Mouse (Mus musculus) frontal cortex, postnatal 36 days (tissue): ENCODE data around the gene Tm4sf5.
"Not testable (repeated sequence)": the region's sequence is repeated elsewhere in the genome, so short reads cannot be mapped to it uniquely, and the experiment has no call there.

ENCODE experiments used
- DNase-seq, 2 experiments: peaks; one replicate each; pipeline ENCODE4 v3.0.0; 2022; ENCODE audit warnings: low spot score in 2 of 2

The Tm4sf5 gene

DNA sequence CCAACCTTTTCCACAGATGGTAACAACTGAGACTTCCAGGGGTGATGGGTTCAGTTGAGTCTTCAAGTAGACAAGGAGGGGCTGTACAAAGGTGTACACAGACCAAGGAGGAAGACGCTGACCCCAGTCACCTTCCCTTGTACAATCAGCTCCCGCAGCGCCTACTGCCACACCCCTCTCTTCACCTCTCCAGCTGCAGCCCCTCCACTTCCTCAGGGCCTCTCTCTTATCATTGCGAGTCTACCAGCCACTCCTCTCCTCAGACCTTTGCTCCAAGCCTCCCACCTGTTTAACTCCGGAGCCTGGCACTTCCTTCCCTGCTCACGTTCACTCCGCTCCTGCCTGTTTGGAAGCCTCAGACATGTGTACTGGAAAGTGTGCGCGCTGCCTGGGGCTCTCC is at the start of gene Tm4sf5:
Gene Tm4sf5 (plus strand): TSS at position 275 of the 400 bp plus-strand sequence.
- no peak for DNase-seq

DNA sequence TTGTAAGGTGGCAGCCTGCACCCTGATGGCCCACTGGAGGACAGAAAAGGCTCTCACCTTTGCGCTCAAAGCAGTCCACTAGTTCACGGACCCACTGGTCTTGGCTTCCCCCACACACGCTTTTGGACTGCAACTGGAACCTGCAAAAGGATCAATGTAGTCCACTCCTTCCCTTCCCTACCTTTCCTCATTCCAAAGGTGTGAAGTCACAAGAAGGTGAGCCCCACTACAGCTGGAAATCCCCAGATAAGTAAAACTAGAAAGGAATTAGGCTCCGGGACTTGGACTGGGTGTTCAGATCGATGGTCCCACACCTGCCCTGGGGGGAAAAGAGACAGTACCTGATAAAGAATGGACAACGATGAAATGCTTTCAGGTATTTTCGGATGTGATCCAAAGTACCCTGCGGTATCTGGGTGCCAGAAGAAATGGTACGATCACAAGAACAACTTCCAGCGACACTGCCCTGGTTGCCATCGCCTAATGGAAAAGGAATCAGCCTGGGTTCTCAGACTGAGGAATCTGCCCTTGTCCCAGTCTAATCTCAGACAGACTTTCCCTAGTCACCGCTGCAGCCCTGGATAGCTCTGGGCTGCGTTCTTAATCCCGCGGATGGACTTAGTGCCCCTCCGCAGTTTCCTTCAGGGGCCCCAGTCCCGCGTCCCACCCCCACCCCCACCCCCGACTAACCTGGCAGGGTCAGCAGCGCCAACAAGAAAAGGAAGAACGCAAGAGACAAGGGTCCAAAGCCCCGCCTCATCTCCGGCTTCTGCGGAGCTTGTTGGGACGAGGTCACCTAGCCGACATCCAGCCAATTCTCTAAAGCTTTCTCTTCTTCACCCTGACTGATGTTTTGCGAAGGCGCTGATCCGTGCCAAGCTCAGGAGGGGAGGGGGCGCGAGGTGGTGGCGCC is 46.1 kb upstream of the Tm4sf5 start, which contains the start of gene Zmynd15:
Gene Zmynd15 (plus strand): TSS at position 746 of the 913 bp plus-strand sequence.
- DNase-seq, result no peak

GRCm38 (mm10) chr11:70459601-70460101 is 45.4 kb upstream of the Tm4sf5 start, which contains the start of gene Cxcl16:
TSS of gene Cxcl16 (minus strand) at chr11:70459984.
- no peak for DNase-seq

- DNase-seq, result no peak
Measured at GRCm38 (mm10) chr11:70463970-70464369, 41.1 kb upstream of the Tm4sf5 start.

DNA sequence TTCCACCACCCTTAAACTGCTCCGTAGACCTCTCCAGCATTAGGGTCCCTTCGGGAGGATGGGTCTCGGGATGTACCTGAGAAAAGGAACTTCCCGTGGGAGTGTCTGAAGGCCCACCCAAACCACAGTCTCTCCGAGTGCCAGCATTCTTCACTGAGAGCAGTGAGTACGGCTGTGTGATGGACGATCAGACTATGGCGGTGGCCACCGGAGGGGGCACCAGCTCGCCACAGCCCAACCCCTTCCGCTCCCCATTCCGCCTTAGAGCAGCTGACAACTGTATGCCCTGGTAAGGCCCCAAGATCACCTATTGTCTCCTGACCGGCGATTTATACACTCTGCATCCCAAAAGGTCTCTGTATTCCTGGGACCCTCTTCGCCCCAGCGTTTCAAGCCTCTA is 39.8 kb upstream of the Tm4sf5 start:
- no peak for DNase-seq

GRCm38 (mm10) chr11:70465824-70466223 is 39.2 kb upstream of the Tm4sf5 start:
- DNase-seq, result no peak

DNA sequence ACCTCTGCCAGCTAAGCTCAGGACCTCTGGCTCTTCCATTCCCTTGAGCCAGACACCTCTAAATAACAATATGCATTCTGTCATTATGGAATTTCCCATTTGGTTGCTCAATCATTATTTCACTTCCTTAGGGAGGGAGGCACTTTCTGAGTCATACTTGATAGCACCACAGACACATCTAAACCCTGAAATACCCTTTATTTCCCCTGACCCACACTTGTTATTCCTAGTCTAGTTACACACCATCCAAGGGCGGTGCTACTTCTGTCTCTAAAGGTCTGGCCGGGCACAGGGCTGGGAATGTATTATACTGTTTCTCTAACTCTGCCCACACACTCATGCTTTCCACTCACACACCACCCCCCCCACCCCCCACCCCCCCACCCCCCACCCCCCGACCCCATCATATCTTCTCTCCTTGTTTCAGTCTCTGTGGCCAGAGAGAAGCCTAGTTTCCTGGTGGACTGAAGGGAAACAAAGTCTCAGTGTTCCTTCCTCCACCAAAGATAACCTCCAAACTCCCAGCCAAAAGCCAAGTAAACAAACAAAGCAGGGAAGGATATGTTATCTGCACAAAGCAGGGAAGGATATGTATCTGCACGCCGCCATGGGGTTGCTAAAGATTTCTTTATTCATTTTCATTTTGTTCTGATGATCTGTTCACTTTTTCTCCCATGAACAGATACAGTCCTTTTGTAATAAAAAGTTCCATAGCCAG is 37.0 kb upstream of the Tm4sf5 start:
- no peak for DNase-seq

- no peak for DNase-seq
Measured at GRCm38 (mm10) chr11:70469764-70470163, 35.3 kb upstream of the Tm4sf5 start.

- no peak for DNase-seq
Measured at GRCm38 (mm10) chr11:70472716-70473115, 32.3 kb upstream of the Tm4sf5 start.

- not testable (repeated sequence) for DNase-seq
Measured at GRCm38 (mm10) chr11:70473291-70473690, 31.8 kb upstream of the Tm4sf5 start.

- DNase-seq, result no peak
Measured at GRCm38 (mm10) chr11:70474872-70475534, 30.0 kb upstream of the Tm4sf5 start.

DNA sequence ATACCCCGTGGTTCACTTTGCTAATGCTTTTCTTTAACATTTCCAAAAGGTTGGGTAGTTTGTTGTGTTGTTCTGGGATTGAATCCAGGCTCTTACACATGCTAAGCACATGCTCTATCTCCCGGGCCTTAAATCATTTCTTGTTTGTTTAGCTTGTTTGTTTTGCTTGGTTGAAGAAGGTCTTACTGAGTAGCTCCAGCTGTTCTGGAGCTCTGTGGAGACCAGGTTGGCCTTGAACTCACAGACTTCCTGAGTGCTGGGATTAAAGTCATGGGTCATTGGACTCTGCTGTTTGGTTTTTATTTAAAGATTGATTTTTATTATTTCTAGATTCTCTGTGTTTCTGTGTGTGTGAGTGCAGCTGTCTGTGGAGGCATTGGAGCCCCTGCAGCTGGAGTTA is 19.5 kb upstream of the Tm4sf5 start:
- no peak for DNase-seq

DNA sequence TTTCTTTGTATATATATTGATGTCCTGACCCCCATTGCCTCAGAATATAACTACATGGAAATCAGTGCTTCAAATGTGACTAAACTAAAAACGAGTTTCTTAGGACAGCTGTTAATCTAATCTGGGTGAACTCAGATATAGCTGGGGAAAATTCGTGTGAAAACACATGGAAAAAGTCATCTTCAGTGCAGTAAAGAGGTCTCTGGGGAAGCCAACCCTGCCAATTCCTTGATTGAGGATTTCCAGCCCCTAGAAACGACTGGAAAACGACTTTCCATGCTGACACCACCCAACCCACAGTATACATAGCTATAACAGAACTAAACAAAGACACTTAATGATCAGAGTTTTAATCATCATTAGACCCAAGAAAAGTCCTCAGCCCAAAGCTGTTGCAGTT is 17.2 kb upstream of the Tm4sf5 start:
- DNase-seq, result no peak

DNA sequence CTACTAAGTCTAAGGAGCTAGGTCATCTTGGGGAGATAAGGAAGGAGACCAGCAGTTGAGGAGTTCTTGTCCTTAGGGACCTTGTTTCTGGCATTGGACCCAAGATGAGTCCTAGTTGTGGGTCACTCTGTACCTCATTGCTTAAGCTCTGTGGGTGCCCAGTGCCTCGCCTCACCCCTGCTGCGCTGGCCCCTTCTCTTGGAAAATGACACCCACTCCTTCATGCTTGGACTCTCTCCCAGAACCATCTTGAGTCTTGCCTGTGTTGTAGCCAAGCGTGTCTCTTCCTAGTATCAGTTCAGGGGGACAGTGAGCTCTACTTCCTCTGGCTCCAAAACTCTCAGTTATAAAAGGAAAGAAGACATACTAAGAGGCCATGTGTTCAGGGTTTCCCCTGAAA is 15.9 kb upstream of the Tm4sf5 start:
- peak; percentile 9 to 26 for DNase-seq

- peak in 1 of 2 experiments; percentile 2 for DNase-seq
Measured at GRCm38 (mm10) chr11:70489684-70490083, 15.4 kb upstream of the Tm4sf5 start.

GRCm38 (mm10) chr11:70499566-70500475 is 5.2 kb upstream of the Tm4sf5 start:
- no peak for DNase-seq

DNA sequence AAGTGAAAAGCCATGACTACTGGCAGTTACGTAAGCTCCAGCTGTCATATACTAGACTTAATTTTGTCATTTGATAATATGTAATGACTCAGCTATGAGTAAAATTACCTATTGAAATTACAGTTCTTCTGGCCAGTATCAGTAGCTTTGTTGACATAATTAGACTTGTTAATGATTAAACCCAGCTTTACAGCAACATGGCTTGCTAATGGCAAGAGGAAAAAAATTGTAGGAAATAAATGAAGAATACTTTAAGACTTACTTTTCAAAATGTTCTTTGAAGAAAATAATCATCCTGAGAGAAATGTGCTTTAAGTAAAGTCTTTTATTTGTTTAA is 4.6 kb upstream of the Tm4sf5 start:
- DNase-seq, result no peak

DNA sequence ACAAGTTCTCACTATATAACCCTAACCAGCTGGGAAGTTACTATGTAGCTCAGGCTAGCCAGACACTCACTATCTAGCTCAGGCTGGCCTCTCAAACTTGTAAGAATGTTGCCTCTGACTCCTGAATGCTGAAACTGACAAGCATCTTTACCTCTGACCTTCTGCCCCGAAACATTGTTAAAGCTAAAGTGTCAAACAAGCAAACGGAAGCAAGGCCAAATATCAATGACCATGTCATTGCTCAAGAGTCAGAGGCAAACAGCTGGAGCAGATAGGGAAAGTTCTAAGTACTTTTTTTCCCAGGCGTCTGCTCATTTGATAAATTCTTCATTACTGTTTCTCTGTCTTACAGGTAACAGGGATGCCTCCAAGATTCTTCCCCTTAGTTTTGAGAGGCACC is 3.0 kb upstream of the Tm4sf5 start:
- DNase-seq, result no peak

- peak; percentile 21 to 50 for DNase-seq
Measured at GRCm38 (mm10) chr11:70506385-70506784, 1.3 kb downstream of the Tm4sf5 start.

- no peak for DNase-seq
Measured at GRCm38 (mm10) chr11:70506962-70507515, 2.0 kb downstream of the Tm4sf5 start.
